Mouse (Mus musculus): ENCODE results near the gene Lrrc8d. TPM values are rescaled to one million over a fixed set of nuclear protein-coding genes. Genes with fewer than 3 reads are reported as not detected.
A peak's percentile ranks its signal among the peaks of the same experiment; 100 is the strongest.

Lrrc8d gene
- total and polyA plus RNA-seq, 3 experiments = 7.0 to 26.1 (median 16.6) TPM

DNA sequence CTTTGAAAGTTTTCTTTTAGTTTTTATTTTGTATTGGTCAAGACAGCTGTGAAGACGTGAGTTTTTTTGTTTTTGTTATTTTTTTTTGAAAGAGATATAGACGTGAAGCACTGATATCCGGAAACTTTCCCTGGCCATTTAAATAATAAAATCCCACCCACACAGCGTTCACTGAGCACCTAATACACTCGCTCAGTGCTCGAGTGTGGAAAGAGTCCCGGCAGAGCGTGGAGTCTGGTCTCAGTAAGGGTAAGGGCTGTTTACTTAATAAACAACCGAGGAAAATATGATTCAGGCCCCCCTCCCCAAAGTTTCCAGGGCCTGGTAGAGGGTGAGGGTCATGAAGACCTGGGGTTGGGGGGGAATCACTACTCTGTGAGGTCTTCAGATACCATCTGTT, 1.6 kb downstream of the Lrrc8d start:
- Histone ChIP-seq H3K9ac (ENCODE audit: insufficient read depth, low read depth) (peak overlapping the region; percentile 96), H3K79me2 (replicated peaks; ENCODE audit: control insufficient read depth, extremely low read depth, insufficient read depth, poor library complexity, severe bottlenecking) (peaks cover 57% of the 10 kb centered on the region), H3K4me2 (ENCODE audit: insufficient read depth, low read depth, poor library complexity, severe bottlenecking) (peak overlapping the region; percentile 32; the same call in 1 of the 2 replicates), H3K4me3 (replicated peaks in 1 of 3; ENCODE audit: low read depth in 2 of 3, low read length in 2 of 3, poor library complexity in 1 of 3) (peak overlapping the region; percentile 86 to 95 (median 91)), H3K27me3 (replicated peaks) (no peaks in the 10 kb centered on the region), H3K27ac (ENCODE audit: insufficient read depth, low read depth) (peak overlapping the region; percentile 87), H3K9me3 (replicated peaks; ENCODE audit: low read length) (no peaks in the 10 kb centered on the region), H3K4me1 (ENCODE audit: control insufficient read depth in 1 of 2, insufficient read depth in 2 of 2) (peaks cover 14 to 45% of the 10 kb centered on the region in 2 experiments), H3K36me3 (replicated peaks in 1 of 2; ENCODE audit: control insufficient read depth in 1 of 2, insufficient read depth in 1 of 2, low read length in 1 of 2) (peaks cover 16 to 35% of the 10 kb centered on the region in 2 experiments)
- DNase-seq (ENCODE audit: extremely low read depth) = no peak
- dilution Hi-C loops (cut with MboI; ENCODE audit: extremely low pct_ligation_motif_present, extremely low pct_unique_long_range_greater_than_20kb, low sequenced_read_pairs) (no loop called here), in situ Hi-C loops (cut with MboI; ENCODE audit: low pct_ligation_motif_present, low pct_unique_long_range_greater_than_20kb, low sequenced_read_pairs) (no loop called here)
- TF ChIP-seq USF1 (IDR thresholded peaks at IDR 0.05; ENCODE audit: low read depth, low read length) (no peak), SIN3A (IDR thresholded peaks at IDR 0.05; ENCODE audit: low read length) (no peak; the same call in none of the 2 replicates), KAT2A (IDR thresholded peaks at IDR 0.05; ENCODE audit: insufficient replicate concordance, low read length) (no peak), PAX5 (IDR thresholded peaks at IDR 0.05; ENCODE audit: low read length) (no peak), ELF1 (IDR thresholded peaks at IDR 0.05; ENCODE audit: low read depth, low read length) (no peak), IRF4 (IDR thresholded peaks at IDR 0.05; ENCODE audit: low read depth, low read length) (no peak), POLR2A (IDR thresholded peaks at IDR 0.05; ENCODE audit: low read depth, low read length) (peak; percentile 31; the same call in 1 of the 2 replicates), SMC3 (IDR thresholded peaks at IDR 0.05; ENCODE audit: low read depth, low read length) (no peak), TBP (conservative IDR thresholded peaks at IDR 0.05; ENCODE audit: low read depth, low read length) (0 out of 2 replicates have a peak, but pooled peaks have one; percentile 11), UBTF (IDR thresholded peaks at IDR 0.05; ENCODE audit: low read depth, low read length) (0 out of 2 replicates have a peak, but pooled peaks have one; percentile 48), MEF2A (IDR thresholded peaks at IDR 0.05; ENCODE audit: borderline replicate concordance, low read depth, low read length) (no peak), E2F4 (IDR thresholded peaks at IDR 0.05; ENCODE audit: insufficient replicate concordance, low read depth, low read length) (no peak), EP300 (IDR thresholded peaks at IDR 0.05; ENCODE audit: low read length) (no peak), CTCF (conservative IDR thresholded peaks at IDR 0.05 in 1 of 2, IDR thresholded peaks at IDR 0.05 in 1 of 2; ENCODE audit: low read depth in 2 of 2, low read length in 2 of 2) (no peak), TCF12 (IDR thresholded peaks at IDR 0.05; ENCODE audit: low read depth, low read length) (no peak)

DNA sequence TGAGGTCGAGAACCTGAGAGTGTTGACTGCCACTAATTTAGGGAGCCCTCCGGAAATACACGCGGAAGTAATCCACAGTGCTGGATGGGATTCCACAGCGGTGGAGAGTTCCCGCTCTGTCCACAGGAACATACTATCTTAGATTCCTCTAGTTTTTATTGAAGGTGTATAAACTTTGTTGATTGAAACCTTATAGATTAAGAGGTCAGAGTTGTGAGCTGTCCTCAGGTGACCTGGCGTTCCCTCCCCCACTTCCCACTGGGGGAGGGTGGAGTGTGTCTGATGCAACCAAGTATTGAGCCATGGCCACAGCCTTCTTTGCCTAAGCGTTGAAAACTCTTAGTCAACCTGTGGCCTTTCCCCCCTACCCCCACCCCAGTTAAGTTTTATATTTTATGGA, 2.1 kb downstream of the Lrrc8d start:
- peak overlapping the region; percentile 96 for H3K9ac ChIP-seq (ENCODE audit: insufficient read depth, low read depth)
- peak overlapping the region; percentile 86 to 95 (median 91) for H3K4me3 ChIP-seq (replicated peaks in 1 of 3; ENCODE audit: low read depth in 2 of 3, low read length in 2 of 3, poor library complexity in 1 of 3)
- H3K27ac ChIP-seq (ENCODE audit: insufficient read depth, low read depth) = peak overlapping the region; percentile 66; the same call in 1 of the 2 replicates
- peaks cover 62% of the 10 kb centered on the region for H3K79me2 ChIP-seq (replicated peaks; ENCODE audit: control insufficient read depth, extremely low read depth, insufficient read depth, poor library complexity, severe bottlenecking)
- H3K27me3 ChIP-seq (replicated peaks) = no peaks in the 10 kb centered on the region
- DNase-seq (ENCODE audit: extremely low read depth) = peak; percentile 66
- in situ Hi-C loops (cut with MboI; ENCODE audit: low pct_ligation_motif_present, low pct_unique_long_range_greater_than_20kb, low sequenced_read_pairs) = no loop called here
- peaks cover 14 to 47% of the 10 kb centered on the region in 2 experiments for H3K4me1 ChIP-seq (ENCODE audit: control insufficient read depth in 1 of 2, insufficient read depth in 2 of 2)
- peak overlapping the region; percentile 32; the same call in 1 of the 2 replicates for H3K4me2 ChIP-seq (ENCODE audit: insufficient read depth, low read depth, poor library complexity, severe bottlenecking)
- no peaks in the 10 kb centered on the region for H3K9me3 ChIP-seq (replicated peaks; ENCODE audit: low read length)
- H3K36me3 ChIP-seq (replicated peaks in 1 of 2; ENCODE audit: control insufficient read depth in 1 of 2, insufficient read depth in 1 of 2, low read length in 1 of 2) = peaks cover 18 to 40% of the 10 kb centered on the region in 2 experiments
- dilution Hi-C loops (cut with MboI; ENCODE audit: extremely low pct_ligation_motif_present, extremely low pct_unique_long_range_greater_than_20kb, low sequenced_read_pairs) = no loop called here
- TF ChIP-seq UBTF (IDR thresholded peaks at IDR 0.05; ENCODE audit: low read depth, low read length) (no peak), MAFK (IDR thresholded peaks at IDR 0.05; ENCODE audit: insufficient replicate concordance, low read length) (0 out of 2 replicates have a peak, but pooled peaks have one; percentile 14), EP300 (IDR thresholded peaks at IDR 0.05; ENCODE audit: low read length) (0 out of 2 replicates have a peak, but pooled peaks have one; percentile 24), USF2 (conservative IDR thresholded peaks at IDR 0.05; ENCODE audit: low read depth, low read length) (no peak), POLR2A (IDR thresholded peaks at IDR 0.05; ENCODE audit: low read depth, low read length) (peak; percentile 27), PAX5 (IDR thresholded peaks at IDR 0.05; ENCODE audit: low read length) (no peak), TCF12 (IDR thresholded peaks at IDR 0.05; ENCODE audit: low read depth, low read length) (peak; percentile 47; the same call in 1 of the 2 replicates), JUN (IDR thresholded peaks at IDR 0.05; ENCODE audit: insufficient read depth, low read depth, low read length) (no peak), CHD1 (IDR thresholded peaks at IDR 0.05; ENCODE audit: low read depth, low read length) (no peak; the same call in 1 of the 2 replicates), GABPA (IDR thresholded peaks at IDR 0.05; ENCODE audit: insufficient replicate concordance, low read depth, low read length) (no peak), MAZ (IDR thresholded peaks at IDR 0.05; ENCODE audit: low read depth, low read length) (peak; percentile 89), CTCF (conservative IDR thresholded peaks at IDR 0.05 in 1 of 2, IDR thresholded peaks at IDR 0.05 in 1 of 2; ENCODE audit: low read depth in 2 of 2, low read length in 2 of 2) (no peak), JUND (conservative IDR thresholded peaks at IDR 0.05; ENCODE audit: low read depth, low read length) (peak; percentile 39; the same call in 1 of the 2 replicates), HCFC1 (IDR thresholded peaks at IDR 0.05; ENCODE audit: low read depth, low read length) (peak; percentile 54), CHD2 (IDR thresholded peaks at IDR 0.05; ENCODE audit: low read length) (peak; percentile 95), E2F4 (IDR thresholded peaks at IDR 0.05; ENCODE audit: insufficient replicate concordance, low read depth, low read length) (no peak), ELF1 (IDR thresholded peaks at IDR 0.05; ENCODE audit: low read depth, low read length) (peak; percentile 63; the same call in 1 of the 2 replicates), ZKSCAN1 (IDR thresholded peaks at IDR 0.05; ENCODE audit: borderline replicate concordance, low read depth, low read length) (no peak), ZMIZ1 (IDR thresholded peaks at IDR 0.05; ENCODE audit: low read depth, low read length) (no peak), ZNF384 (IDR thresholded peaks at IDR 0.05; ENCODE audit: low read depth, low read length) (no peak), SIN3A (IDR thresholded peaks at IDR 0.05; ENCODE audit: low read length) (peak; percentile 46), TBP (conservative IDR thresholded peaks at IDR 0.05; ENCODE audit: low read depth, low read length) (peak; percentile 21; the same call in 1 of the 2 replicates), MAX (IDR thresholded peaks at IDR 0.05; ENCODE audit: low read length) (no peak), MXI1 (IDR thresholded peaks at IDR 0.05; ENCODE audit: low read depth, low read length) (no peak), POLR2AphosphoS2 (IDR thresholded peaks at IDR 0.05; ENCODE audit: low read depth, low read length) (no peak)

All from CH12.LX (cell line).